Mouse (Mus musculus): ENCODE results near the gene Hoxa10. TPM values are rescaled to one million over a fixed set of nuclear protein-coding genes. Genes with fewer than 3 reads are reported as not detected.

Hoxa10 gene
- total RNA-seq, 2 experiments from 2014 or later, result not detected

GRCm38 (mm10) chr6:52191860-52192550 lies 48.6 kb downstream of the Hoxa10 start:
- DNase-seq, result peak; percentile 75 to 78
- intact Hi-C loops (cut with DNase I), result loop anchor here (2.0 to 5.0 kb wide), 2 partner anchors 29 to 105 kb away; no protein-coding TSS in a partner anchor

DNA sequence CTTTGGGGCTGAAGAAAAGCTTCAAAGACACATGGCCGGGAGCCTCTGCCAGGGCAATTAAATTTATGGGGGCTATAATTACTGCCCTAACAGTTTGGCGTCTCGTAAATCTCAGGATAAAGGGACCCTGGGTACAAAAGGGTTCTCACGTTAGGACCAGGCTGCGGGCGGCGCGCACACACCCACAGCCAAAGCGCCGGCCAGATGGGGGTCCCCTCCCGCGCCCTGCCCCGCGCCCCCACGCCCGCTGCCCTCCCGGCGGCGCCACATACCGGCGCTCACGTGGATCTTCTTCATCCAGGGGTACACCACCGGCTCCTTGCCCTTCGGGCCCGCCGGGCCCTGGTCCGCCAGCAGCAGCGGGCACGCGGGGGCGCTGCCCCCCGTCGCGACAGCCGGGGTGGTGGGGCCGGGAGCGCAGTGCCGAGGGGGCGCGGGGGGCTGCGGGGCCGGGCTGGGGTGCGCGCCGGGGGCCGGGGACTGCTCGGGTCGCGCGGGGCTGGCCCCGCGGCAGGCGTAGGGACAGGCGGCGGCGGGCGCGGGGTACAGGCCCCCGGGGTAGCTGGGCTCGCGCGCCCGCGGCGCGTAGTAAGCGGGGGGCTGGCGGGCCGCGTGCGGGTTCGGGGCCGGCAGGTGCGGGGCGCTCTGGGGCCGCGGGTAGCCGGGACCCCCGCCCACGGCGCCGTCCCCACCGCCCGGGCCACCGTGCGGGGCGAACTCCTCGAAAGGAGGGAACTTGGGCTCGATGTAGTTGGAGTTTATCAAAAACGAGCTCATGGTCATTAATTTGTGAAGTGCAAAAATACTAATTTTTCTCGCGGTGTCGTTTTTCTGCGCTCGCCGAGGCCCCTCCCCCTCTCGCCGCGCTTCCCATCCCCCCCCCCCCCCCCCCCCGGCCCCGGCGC lies 49.5 kb downstream of the Hoxa10 start, which contains the start of gene Hoxa4:
Gene Hoxa4 (minus strand): TSS at position 848 of the 905 bp plus-strand sequence.
- intact Hi-C loops (cut with DNase I), result loop anchor here (2.0 to 5.0 kb wide), 2 partner anchors 28 to 104 kb away; no protein-coding TSS in a partner anchor
- DNase-seq, result no peak

DNA sequence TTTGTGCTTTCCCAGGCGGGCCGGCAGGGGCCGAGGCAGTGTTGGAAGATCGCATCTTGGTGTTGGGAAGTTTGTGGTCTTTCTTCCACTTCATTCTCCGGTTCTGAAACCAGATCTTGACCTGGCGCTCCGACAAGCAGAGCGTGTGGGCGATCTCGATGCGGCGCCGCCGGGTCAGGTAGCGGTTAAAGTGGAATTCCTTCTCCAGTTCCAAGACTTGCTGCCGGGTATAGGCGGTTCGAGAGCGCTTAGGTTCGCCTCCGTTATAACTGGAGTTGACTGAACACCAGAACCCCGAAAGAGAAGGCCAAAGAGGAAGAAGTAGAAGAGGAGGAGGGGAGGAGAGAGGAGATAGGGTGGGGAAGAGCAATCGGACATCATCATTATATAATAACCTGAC lies 50.2 kb downstream of the Hoxa10 start:
- DNase-seq, result no peak
- intact Hi-C loops (cut with DNase I), result loop anchor here (2.0 to 5.0 kb wide), 2 partner anchors 28 to 103 kb away; no protein-coding TSS in a partner anchor

- intact Hi-C loops (cut with DNase I), result loop anchor here (2.0 to 5.0 kb wide), 2 partner anchors 27 to 103 kb away; no protein-coding TSS in a partner anchor
- DNase-seq, result no peak
Observed at GRCm38 (mm10) chr6:52189909-52190308, 50.7 kb downstream of the Hoxa10 start.

DNA sequence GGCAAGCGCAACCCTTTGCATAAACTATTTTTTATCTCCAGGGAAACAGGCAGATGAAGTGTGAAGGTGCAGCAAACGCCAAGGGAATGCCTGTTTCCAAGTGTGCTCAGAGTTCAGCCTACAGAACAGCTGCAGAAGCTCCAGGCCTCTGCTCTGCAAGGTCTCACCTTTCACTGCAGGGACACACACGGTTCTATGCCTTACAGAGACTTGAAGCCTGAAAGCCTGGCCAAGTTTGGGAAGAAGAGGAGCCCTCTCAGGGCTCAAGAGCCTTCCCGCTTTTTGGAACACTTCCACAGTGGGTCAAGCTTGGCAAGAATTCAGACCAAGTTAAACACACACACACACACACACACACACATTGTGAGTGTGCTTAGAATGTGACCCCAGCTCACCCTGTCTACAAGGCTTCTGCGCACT lies 51.5 kb downstream of the Hoxa10 start:
- intact Hi-C loops (cut with DNase I), result no loop called here
- DNase-seq, result no peak

GRCm38 (mm10) chr6:52186500-52186899 lies 54.2 kb downstream of the Hoxa10 start:
- intact Hi-C loops (cut with DNase I), result no loop called here
- no peak for DNase-seq

DNA sequence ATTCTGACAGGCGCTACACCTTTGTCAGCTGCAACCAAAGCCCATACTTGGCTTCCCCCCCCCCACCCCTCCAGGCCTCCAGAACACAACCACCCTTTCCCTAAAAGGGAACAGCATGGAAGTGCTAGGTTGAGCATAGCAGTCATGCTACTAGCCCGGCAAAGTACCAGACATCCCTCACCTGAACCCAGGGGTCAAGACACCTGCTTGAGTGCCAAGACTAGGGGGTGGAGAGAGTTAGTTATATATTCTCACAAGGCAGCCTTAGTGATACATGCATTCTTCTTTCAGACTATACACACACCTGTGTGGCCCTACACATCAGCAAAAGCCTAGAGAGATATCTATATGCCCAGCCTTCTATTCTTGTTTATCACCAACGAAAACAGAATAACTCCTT lies 54.8 kb downstream of the Hoxa10 start:
- DNase-seq, result no peak

DNA sequence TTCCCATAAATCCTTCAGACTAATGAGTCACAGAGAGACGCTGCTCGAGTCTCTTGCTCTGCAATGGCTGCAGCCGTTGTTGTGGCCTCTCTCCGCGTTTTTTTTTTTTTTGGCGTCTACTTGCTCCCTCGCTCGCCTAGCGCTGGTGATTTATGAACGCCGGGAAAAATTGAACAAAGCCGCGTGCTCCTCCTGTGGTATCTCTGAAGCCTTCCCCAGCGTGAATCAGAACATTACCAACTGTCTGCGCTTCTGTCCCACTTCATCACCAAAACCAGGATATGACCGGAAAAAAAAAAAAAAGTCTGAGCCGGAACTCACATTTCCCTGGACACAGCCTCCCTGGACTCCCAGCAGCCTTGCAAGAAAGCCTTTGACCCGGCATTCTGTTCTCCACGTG lies 55.4 kb downstream of the Hoxa10 start:
- DNase-seq, result no peak
- intact Hi-C loops (cut with DNase I), result no loop called here

More for the DNA sequence above, 54.8 kb downstream of the Hoxa10 start:
- intact Hi-C loops (cut with DNase I), result no loop called here

- intact Hi-C loops (cut with DNase I), result no loop called here
- DNase-seq, result no peak
Observed at GRCm38 (mm10) chr6:52184668-52185067, 56.0 kb downstream of the Hoxa10 start.

DNA sequence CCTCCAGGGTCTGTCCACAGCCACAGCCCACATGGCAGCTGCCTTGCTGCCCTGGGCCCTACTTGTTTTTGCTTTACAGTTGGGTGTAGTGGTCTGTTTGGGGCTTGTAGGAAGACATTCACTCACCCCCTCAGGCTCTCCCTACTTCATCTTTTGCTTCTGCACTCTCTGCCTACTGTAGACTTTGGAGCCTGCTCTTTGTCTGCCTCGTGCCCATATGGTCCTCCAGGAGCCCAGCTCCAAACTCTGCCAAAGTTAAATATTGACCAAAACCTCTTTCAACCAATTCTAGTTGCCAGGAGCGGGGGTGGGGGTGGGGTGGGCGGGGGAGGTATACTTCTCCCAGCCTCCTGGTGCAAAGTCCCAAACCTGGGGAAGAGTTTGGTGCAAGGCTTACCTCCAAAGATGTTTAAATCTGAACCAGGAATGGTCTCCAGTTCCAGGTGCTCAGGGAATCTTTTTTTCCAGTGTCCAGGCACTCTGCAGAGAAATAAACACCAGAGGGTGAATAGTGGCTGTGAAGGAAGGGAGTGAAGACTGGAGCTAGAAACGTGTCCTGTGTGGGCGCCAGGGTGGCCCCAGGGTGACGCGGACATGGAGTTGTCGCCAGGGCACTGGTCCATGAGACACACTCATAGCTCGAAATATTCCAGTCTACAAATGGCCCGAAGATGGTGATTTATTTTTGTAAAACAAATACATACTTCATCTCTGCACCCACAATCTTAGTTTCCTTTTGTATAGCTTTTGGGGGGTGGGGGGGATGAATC lies 57.2 kb downstream of the Hoxa10 start:
- DNase-seq, result no peak

DNA sequence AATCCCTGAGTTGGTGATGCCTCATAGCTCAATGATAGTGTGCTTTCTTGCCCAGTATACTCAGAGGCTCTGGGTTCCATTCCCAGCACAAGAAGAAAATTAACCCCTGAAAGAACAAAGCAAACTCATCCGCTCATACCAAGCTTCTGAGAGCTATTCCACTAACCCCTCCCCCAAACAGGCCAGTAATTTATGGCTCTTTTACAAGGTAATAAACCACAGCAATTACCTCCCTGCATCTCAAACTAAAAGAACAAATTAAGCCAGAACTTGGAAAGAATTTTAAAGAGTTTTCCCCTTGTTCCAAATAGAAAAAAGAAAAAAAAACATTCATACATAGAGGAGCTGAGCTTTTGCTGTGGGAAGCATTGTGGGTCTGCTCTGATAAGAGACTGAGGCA lies 57.9 kb downstream of the Hoxa10 start:
- DNase-seq, result no peak
- intact Hi-C loops (cut with DNase I), result no loop called here

More for the DNA sequence above, 57.2 kb downstream of the Hoxa10 start:
- intact Hi-C loops (cut with DNase I), result no loop called here

- DNase-seq, result no peak
- intact Hi-C loops (cut with DNase I), result no loop called here
Observed at GRCm38 (mm10) chr6:52182030-52182429, 58.6 kb downstream of the Hoxa10 start.

Small RNAs within 50 kb of the gene (microRNA-seq; reads per million reads assigned to microRNA genes)
- gene Mir196b, result 49.4 to 78.9 reads per million in 2 experiments

Other genes starting within 250 kb of the Hoxa10 start
- 10 to 100 TPM; 11.8 to 13.3 TPM for gene Skap2, start 228.3 kb downstream of the Hoxa10 start, total RNA-seq (2021)
- under 1 TPM; 0.22 to 0.30 TPM for gene Hoxa1, start 82.5 kb downstream of the Hoxa10 start, total RNA-seq (2021)
- gene Hoxa2, start 76.0 kb downstream of the Hoxa10 start, total RNA-seq (2021), result 1 to 10 TPM in 1 of 2 experiments, under 1 TPM in 1; 0.98 to 1.0 TPM
- under 1 TPM; 0.10 to 0.17 TPM for gene 5730596B20Rik, start 63.4 kb downstream of the Hoxa10 start, total RNA-seq (2021)
- 1 to 10 TPM in 1 of 2 experiments, under 1 TPM in 1; 0.69 to 1.3 TPM for gene Hoxa4, start 49.1 kb downstream of the Hoxa10 start, total RNA-seq (2021)
- gene Hoxa5, start 36.3 kb downstream of the Hoxa10 start, total RNA-seq (2021), result 1 to 10 TPM; 1.2 to 1.6 TPM
- not detected for gene Hoxa6, start 32.1 kb downstream of the Hoxa10 start, total RNA-seq (2021)
- gene Hoxa3, start 27.5 kb downstream of the Hoxa10 start, total RNA-seq (2021), result 1 to 10 TPM; 1.5 TPM
- not detected for gene Gm28308, start 27.5 kb downstream of the Hoxa10 start, total RNA-seq (2021)
- gene Hoxa7, start 19.0 kb downstream of the Hoxa10 start, total RNA-seq (2021), result under 1 TPM; 0.40 to 0.41 TPM
- gene Hoxa9, start 9.8 kb downstream of the Hoxa10 start, total RNA-seq (2021), result not detected
- not detected for gene Hoxa11, start 5.0 kb upstream of the Hoxa10 start, total RNA-seq (2021)
- gene Hoxa13, start 20.0 kb upstream of the Hoxa10 start, total RNA-seq (2021), result not detected
- not detected for gene Evx1, start 72.6 kb upstream of the Hoxa10 start, total RNA-seq (2021)

Data from heart, postnatal 10 days (tissue).